Mouse (Mus musculus) spleen, adult 2 months (tissue): ENCODE data around the gene Cdip1.

Source experiments
- CTCF ChIP-seq: fragments of 200-500 bp; IDR thresholded peaks from 2 replicates; pipeline ENCODE4 v1.5.1; 2011; ENCODE audit warnings: mild to moderate bottlenecking, inconsistent platforms; ENCODE audit not compliant: insufficient read depth, insufficient read length, insufficient replicate concordance; ENCODE audit errors: extremely low read depth
- POLR2A ChIP-seq: fragments of 200-500 bp; IDR thresholded peaks from 2 replicates; pipeline ENCODE4 v1.6.1; 2011; ENCODE audit warnings: low read depth, low read length, inconsistent platforms

GRCm38 (mm10) chr16:4788176-4788575, 1.9 kb downstream of the Cdip1 start:
- TF ChIP-seq POLR2A, result no peak
- TF ChIP-seq CTCF, result no peak
